Mouse (Mus musculus): ENCODE measurements around the gene C1qb.

DNA sequence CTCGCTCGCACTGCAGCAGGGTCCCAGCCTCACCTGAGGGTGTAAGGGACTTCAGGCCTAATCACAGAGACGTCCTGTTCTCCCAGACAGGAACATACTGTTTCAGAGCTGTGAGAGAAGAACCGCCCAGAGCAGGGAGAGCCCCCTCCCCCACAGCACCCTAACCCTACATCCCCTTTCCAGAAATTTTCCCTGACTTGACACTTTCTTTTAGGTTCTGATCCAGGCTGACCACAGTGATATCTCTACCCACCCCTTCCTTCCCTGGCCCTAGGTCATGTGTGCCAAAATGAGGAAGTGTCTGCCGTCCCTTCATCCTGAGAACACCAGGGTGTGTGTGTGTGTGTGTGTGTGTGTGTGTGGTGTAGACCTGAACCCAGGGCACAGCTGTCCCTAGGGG is 6.8 kb upstream of the C1qb start, which contains the start of gene C1qc:
- TF ChIP-seq POLR2A (IDR thresholded peaks at IDR 0.05; ENCODE audit: low read depth, low read length) = no peak
- no peak for TF ChIP-seq ZC3H11A (IDR thresholded peaks at IDR 0.05; ENCODE audit: low read depth, low read length)
- TF ChIP-seq CTCF (conservative IDR thresholded peaks at IDR 0.05 in 1 of 2, IDR thresholded peaks at IDR 0.05 in 1 of 2; ENCODE audit: low read depth in 2 of 2, low read length in 2 of 2) = no peak
- TF ChIP-seq USF1 (IDR thresholded peaks at IDR 0.05; ENCODE audit: low read depth, low read length) = no peak
- TF ChIP-seq IRF4 (IDR thresholded peaks at IDR 0.05; ENCODE audit: low read depth, low read length) = no peak
- no peak for TF ChIP-seq E2F4 (IDR thresholded peaks at IDR 0.05; ENCODE audit: insufficient replicate concordance, low read depth, low read length)
- no peak for TF ChIP-seq TCF12 (IDR thresholded peaks at IDR 0.05; ENCODE audit: low read depth, low read length)
- TF ChIP-seq EP300 (IDR thresholded peaks at IDR 0.05; ENCODE audit: low read length) = no peak
- TF ChIP-seq MAFK (IDR thresholded peaks at IDR 0.05; ENCODE audit: insufficient replicate concordance, low read length) = no peak
- TF ChIP-seq KAT2A (IDR thresholded peaks at IDR 0.05; ENCODE audit: insufficient replicate concordance, low read length) = no peak
- no peak for TF ChIP-seq ELF1 (IDR thresholded peaks at IDR 0.05; ENCODE audit: low read depth, low read length)
- no peak for TF ChIP-seq SIN3A (IDR thresholded peaks at IDR 0.05; ENCODE audit: low read length)
- TF ChIP-seq NELFE (IDR thresholded peaks at IDR 0.05; ENCODE audit: low read depth, low read length) = no peak

Measured in CH12.LX (cell line).